Mouse (Mus musculus): ENCODE measurements around the gene Paf1. TPM values are rescaled to one million over a fixed set of nuclear protein-coding genes. Genes with fewer than 3 reads are reported as not detected.
A peak's percentile ranks its signal among the peaks of the same experiment; 100 is the strongest.

Gene Paf1
- polyA plus RNA-seq, 1 experiment: 102 TPM

GRCm38 (mm10) chr7:28442688-28443087, 49.9 kb downstream of the Paf1 start:
- H3K27ac ChIP-seq (ENCODE audit: insufficient read depth, low read depth, low read length): peak overlapping the region; percentile 89
- H3K4me1 ChIP-seq (ENCODE audit: control insufficient read depth, insufficient read depth, low read length): peaks cover 39% of the 10 kb centered on the region
- peak overlapping the region; percentile 21 for H3K4me3 ChIP-seq (ENCODE audit: insufficient read depth, low read length)
- TF ChIP-seq CTCF (IDR thresholded peaks at IDR 0.05; ENCODE audit: low read depth, low read length): no peak
- no peak for TF ChIP-seq POLR2A (IDR thresholded peaks at IDR 0.05; ENCODE audit: borderline replicate concordance, low read depth, low read length)

- Histone ChIP-seq H3K4me3 (ENCODE audit: insufficient read depth, low read length) (no peak overlapping the region), H3K4me1 (ENCODE audit: control insufficient read depth, insufficient read depth, low read length) (peaks cover 39% of the 10 kb centered on the region), H3K27ac (ENCODE audit: insufficient read depth, low read depth, low read length) (peak overlapping the region; percentile 73)
- TF ChIP-seq POLR2A (IDR thresholded peaks at IDR 0.05; ENCODE audit: borderline replicate concordance, low read depth, low read length): no peak
- no peak for TF ChIP-seq CTCF (IDR thresholded peaks at IDR 0.05; ENCODE audit: low read depth, low read length)
These were observed 51.7 kb downstream of the Paf1 start for GRCm38 (mm10) chr7:28444344-28444974.

- TF ChIP-seq CTCF (IDR thresholded peaks at IDR 0.05; ENCODE audit: low read depth, low read length) (peak; percentile 77), POLR2A (IDR thresholded peaks at IDR 0.05; ENCODE audit: borderline replicate concordance, low read depth, low read length) (no peak)
- Histone ChIP-seq H3K4me3 (ENCODE audit: insufficient read depth, low read length) (no peak overlapping the region), H3K27ac (ENCODE audit: insufficient read depth, low read depth, low read length) (no peak overlapping the region), H3K4me1 (ENCODE audit: control insufficient read depth, insufficient read depth, low read length) (peaks cover 28% of the 10 kb centered on the region)
These were observed 53.7 kb downstream of the Paf1 start for GRCm38 (mm10) chr7:28446446-28446845.

GRCm38 (mm10) chr7:28447101-28447830, 54.5 kb downstream of the Paf1 start:
- Histone ChIP-seq H3K27ac (ENCODE audit: insufficient read depth, low read depth, low read length) (no peak overlapping the region), H3K4me3 (ENCODE audit: insufficient read depth, low read length) (no peak overlapping the region), H3K4me1 (ENCODE audit: control insufficient read depth, insufficient read depth, low read length) (peaks cover 20% of the 10 kb centered on the region)
- TF ChIP-seq CTCF (IDR thresholded peaks at IDR 0.05; ENCODE audit: low read depth, low read length): no peak
- no peak for TF ChIP-seq POLR2A (IDR thresholded peaks at IDR 0.05; ENCODE audit: borderline replicate concordance, low read depth, low read length)

- H3K4me3 ChIP-seq (ENCODE audit: insufficient read depth, low read length): no peak overlapping the region
These were observed 55.4 kb downstream of the Paf1 start for GRCm38 (mm10) chr7:28447865-28448820.

More at GRCm38 (mm10) chr7:28447865-28448820, 55.4 kb downstream of the Paf1 start:
- H3K27ac ChIP-seq (ENCODE audit: insufficient read depth, low read depth, low read length): no peak overlapping the region
- H3K4me1 ChIP-seq (ENCODE audit: control insufficient read depth, insufficient read depth, low read length): peaks cover 18% of the 10 kb centered on the region
- TF ChIP-seq POLR2A (IDR thresholded peaks at IDR 0.05; ENCODE audit: borderline replicate concordance, low read depth, low read length) (no peak), CTCF (IDR thresholded peaks at IDR 0.05; ENCODE audit: low read depth, low read length) (no peak)

Other genes with a start within 250 kb of the Paf1 start
- gene Fbl, start 223.2 kb upstream of the Paf1 start, polyA plus RNA-seq (2012; ENCODE audit: insufficient read depth, insufficient read length, missing spikeins): 49.4 and 60.6 TPM in 2 replicates
- 18.7 and 20.7 TPM in 2 replicates for gene Dyrk1b, start 213.5 kb upstream of the Paf1 start, polyA plus RNA-seq (2012; ENCODE audit: insufficient read depth, insufficient read length, missing spikeins)
- gene Eid2, start 125.1 kb upstream of the Paf1 start, polyA plus RNA-seq (2012; ENCODE audit: insufficient read depth, insufficient read length, missing spikeins): 1.6 and 2.5 TPM in 2 replicates
- gene Eid2b, start 115.2 kb upstream of the Paf1 start, polyA plus RNA-seq (2012; ENCODE audit: insufficient read depth, insufficient read length, missing spikeins): 4.3 and 4.6 TPM in 2 replicates
- gene Selenov, start 101.8 kb upstream of the Paf1 start, polyA plus RNA-seq (2012; ENCODE audit: insufficient read depth, insufficient read length, missing spikeins): not detected in 2 replicates
- gene Dll3, start 90.7 kb upstream of the Paf1 start, polyA plus RNA-seq (2012; ENCODE audit: insufficient read depth, insufficient read length, missing spikeins): not detected in 2 replicates
- gene Timm50, start 80.9 kb upstream of the Paf1 start, polyA plus RNA-seq (2012; ENCODE audit: insufficient read depth, insufficient read length, missing spikeins): 28.3 and 31.6 TPM in 2 replicates
- 72.0 and 77.4 TPM in 2 replicates for gene Supt5, start 54.2 kb upstream of the Paf1 start, polyA plus RNA-seq (2012; ENCODE audit: insufficient read depth, insufficient read length, missing spikeins)
- 801 and 823 TPM in 2 replicates for gene Rps16, start 42.3 kb upstream of the Paf1 start, polyA plus RNA-seq (2012; ENCODE audit: insufficient read depth, insufficient read length, missing spikeins)
- 11.4 and 14.6 TPM in 2 replicates for gene Plekhg2, start 20.4 kb upstream of the Paf1 start, polyA plus RNA-seq (2012; ENCODE audit: insufficient read depth, insufficient read length, missing spikeins)
- gene Zfp36, start 12.7 kb upstream of the Paf1 start, polyA plus RNA-seq (2012; ENCODE audit: insufficient read depth, insufficient read length, missing spikeins): 110 and 119 TPM in 2 replicates
- gene Med29, start 243 bp upstream of the Paf1 start, polyA plus RNA-seq (2012; ENCODE audit: insufficient read depth, insufficient read length, missing spikeins): 12.5 and 13.9 TPM in 2 replicates
- 349 and 416 TPM in 2 replicates for gene Gmfg, start 44.5 kb downstream of the Paf1 start, polyA plus RNA-seq (2012; ENCODE audit: insufficient read depth, insufficient read length, missing spikeins)
- gene Lrfn1, start 59.0 kb downstream of the Paf1 start, polyA plus RNA-seq (2012; ENCODE audit: insufficient read depth, insufficient read length, missing spikeins): 3.2 and 3.6 TPM in 2 replicates
- not detected in 2 replicates for gene Ifnl2, start 117.5 kb downstream of the Paf1 start, polyA plus RNA-seq (2012; ENCODE audit: insufficient read depth, insufficient read length, missing spikeins)
- gene Ifnl3, start 129.9 kb downstream of the Paf1 start, polyA plus RNA-seq (2012; ENCODE audit: insufficient read depth, insufficient read length, missing spikeins): not detected in 2 replicates
- gene Sycn, start 147.9 kb downstream of the Paf1 start, polyA plus RNA-seq (2012; ENCODE audit: insufficient read depth, insufficient read length, missing spikeins): not detected in 2 replicates
- gene Nccrp1, start 154.3 kb downstream of the Paf1 start, polyA plus RNA-seq (2012; ENCODE audit: insufficient read depth, insufficient read length, missing spikeins): not detected in 2 replicates
- 39.4 and 47.4 TPM in 2 replicates for gene Samd4b, start 205.2 kb downstream of the Paf1 start, polyA plus RNA-seq (2012; ENCODE audit: insufficient read depth, insufficient read length, missing spikeins)
- gene Pak4, start 205.2 kb downstream of the Paf1 start, polyA plus RNA-seq (2012; ENCODE audit: insufficient read depth, insufficient read length, missing spikeins): 10.7 and 11.7 TPM in 2 replicates
- not detected in 2 replicates for gene Acp7, start 238.4 kb downstream of the Paf1 start, polyA plus RNA-seq (2012; ENCODE audit: insufficient read depth, insufficient read length, missing spikeins)

Measured in bone marrow macrophage, adult 2 months (primary cell).